Mouse (Mus musculus) bone marrow macrophage, adult 2 months (primary cell): Measurements from ENCODE around the gene Ttbk2. TPM values are rescaled to one million over a fixed set of nuclear protein-coding genes. Genes with fewer than 3 reads are reported as not detected.

Experiments
- H3K27ac ChIP-seq: 2 replicates; pipeline ENCODE4 v1.5.1; 2012; ENCODE audit warnings: low read depth, low read length; ENCODE audit not compliant: insufficient read depth
- H3K4me1 ChIP-seq: 2 replicates; pipeline ENCODE4 v1.6.1; 2012; ENCODE audit warnings: low read length; ENCODE audit not compliant: control insufficient read depth, insufficient read depth
- H3K4me3 ChIP-seq: 2 replicates; pipeline ENCODE4 v1.5.1; 2012; ENCODE audit warnings: mild to moderate bottlenecking, low read length, moderate library complexity; ENCODE audit not compliant: insufficient read depth
- CTCF ChIP-seq: IDR thresholded peaks from 2 replicates; pipeline ENCODE4 v1.5.1; 2012; ENCODE audit warnings: low read depth, mild to moderate bottlenecking, low read length, moderate library complexity
- POLR2A ChIP-seq: IDR thresholded peaks from 2 replicates; pipeline ENCODE4 v1.6.1; 2012; ENCODE audit warnings: mild to moderate bottlenecking, low read depth, low read length, borderline replicate concordance
- polyA plus RNA-seq: library from polyadenylated mRNA; stranded (reverse); fragments of >200 nt; gene quantifications from 2 replicates; pipeline ENCODE4 v1.2.4, GENCODE M21; 2012; ENCODE audit not compliant: missing spikeins, insufficient read depth, insufficient read length

Ttbk2 gene
- polyA plus RNA-seq, 1 experiment, result 4.9 TPM

- no peak overlapping the region for H3K27ac ChIP-seq
- no peak overlapping the region for H3K4me3 ChIP-seq
- no peaks in the 10 kb centered on the region for H3K4me1 ChIP-seq
- TF ChIP-seq CTCF (no peak), POLR2A (no peak)
These were observed 88.5 kb downstream of the Ttbk2 start for GRCm38 (mm10) chr2:120761922-120762321.

GRCm38 (mm10) chr2:120748041-120748440 is 102.4 kb downstream of the Ttbk2 start:
- Histone ChIP-seq H3K4me3 (no peak overlapping the region), H3K4me1 (no peaks in the 10 kb centered on the region), H3K27ac (no peak overlapping the region)
- TF ChIP-seq POLR2A (no peak), CTCF (no peak)

GRCm38 (mm10) chr2:120745496-120745895 is 104.9 kb downstream of the Ttbk2 start:
- Histone ChIP-seq H3K27ac (no peak overlapping the region), H3K4me3 (no peak overlapping the region), H3K4me1 (no peaks in the 10 kb centered on the region)
- no peak for TF ChIP-seq POLR2A
- no peak for TF ChIP-seq CTCF

GRCm38 (mm10) chr2:120731877-120732530 is 118.4 kb downstream of the Ttbk2 start:
- no peak for TF ChIP-seq CTCF
- TF ChIP-seq POLR2A, result no peak
- Histone ChIP-seq H3K4me1 (peaks cover 10% of the 10 kb centered on the region; the same call in 1 of the 2 replicates), H3K4me3 (peak overlapping the region; percentile 84), H3K27ac (0 out of 2 replicates have a peak overlapping the region, but pooled peaks have one; percentile 26)

DNA sequence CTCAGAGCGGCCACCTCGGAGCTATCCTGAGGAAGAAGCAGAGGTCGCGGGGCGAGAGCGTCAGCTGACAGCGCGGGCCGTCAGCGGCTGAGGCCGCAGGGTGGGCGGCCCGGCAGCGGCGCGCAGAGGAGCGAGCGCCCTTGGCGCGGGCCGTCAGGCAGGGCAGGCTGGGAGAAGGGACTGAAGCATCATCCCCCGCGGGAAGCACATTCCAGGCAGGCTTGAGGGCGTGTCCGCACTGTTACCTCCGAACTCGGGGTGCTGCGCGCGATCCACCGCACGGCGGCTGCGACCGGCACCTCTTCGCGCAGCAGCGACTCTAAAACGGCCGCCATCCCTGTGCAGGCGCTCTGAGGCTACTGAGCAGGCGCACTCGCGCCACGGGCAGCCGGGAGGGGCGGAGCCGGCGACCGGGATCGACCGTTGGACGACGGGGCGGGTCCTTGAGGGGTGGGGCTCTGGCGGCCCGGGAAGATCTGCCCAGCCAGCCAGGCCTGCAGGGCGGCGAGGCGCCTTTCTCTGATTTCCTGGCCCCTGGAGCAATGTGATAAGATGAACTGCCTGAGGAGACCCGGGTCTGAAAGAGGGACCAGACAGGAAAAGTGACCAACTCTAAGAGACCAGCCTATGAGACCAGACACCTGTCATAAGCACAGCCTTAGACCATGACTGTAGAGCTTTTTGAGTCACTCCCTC is 119.1 kb downstream of the Ttbk2 start:
- TF ChIP-seq CTCF, result no peak
- Histone ChIP-seq H3K27ac (peak overlapping the region; percentile 38), H3K4me1 (peaks cover 10% of the 10 kb centered on the region; the same call in 1 of the 2 replicates), H3K4me3 (peak overlapping the region; percentile 84)

GRCm38 (mm10) chr2:120730639-120731166 is 119.7 kb downstream of the Ttbk2 start:
- peak overlapping the region; percentile 84 for H3K4me3 ChIP-seq
- peak overlapping the region; percentile 38; the same call in 1 of the 2 replicates for H3K27ac ChIP-seq
- no peak for TF ChIP-seq CTCF
- TF ChIP-seq POLR2A, result no peak
- peaks cover 10% of the 10 kb centered on the region; the same call in 1 of the 2 replicates for H3K4me1 ChIP-seq

GRCm38 (mm10) chr2:120729775-120730585 is 120.4 kb downstream of the Ttbk2 start:
- no peak overlapping the region for H3K27ac ChIP-seq
- TF ChIP-seq POLR2A, result no peak
- no peak for TF ChIP-seq CTCF
- peak overlapping the region; percentile 84 for H3K4me3 ChIP-seq
- H3K4me1 ChIP-seq, result peaks cover 10% of the 10 kb centered on the region; the same call in 1 of the 2 replicates

DNA sequence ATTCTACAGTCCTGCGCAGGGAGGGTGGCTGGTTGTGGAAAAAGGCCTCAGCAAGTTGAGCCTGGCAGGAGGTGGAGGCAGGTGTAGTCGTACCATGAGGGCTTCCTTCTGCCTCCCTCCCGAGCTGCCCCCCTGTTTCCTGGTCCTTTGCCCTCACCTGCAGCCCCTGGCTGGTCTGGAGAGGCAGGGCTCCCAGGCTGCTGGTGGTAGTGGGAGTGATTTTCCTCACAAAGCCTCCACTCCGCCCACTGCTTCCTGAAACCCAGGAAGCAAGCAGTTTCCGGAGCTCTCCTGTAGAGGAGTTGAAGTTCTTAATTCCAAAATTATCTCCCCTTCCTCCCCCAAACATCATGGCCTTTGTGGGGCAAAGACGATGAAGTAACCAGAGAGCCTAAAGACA is 126.2 kb downstream of the Ttbk2 start:
- no peak overlapping the region for H3K4me3 ChIP-seq
- H3K4me1 ChIP-seq, result peaks cover 10% of the 10 kb centered on the region
- TF ChIP-seq POLR2A (no peak), CTCF (no peak)
- no peak overlapping the region for H3K27ac ChIP-seq

- Histone ChIP-seq H3K4me1 (peaks cover 10% of the 10 kb centered on the region), H3K4me3 (no peak overlapping the region), H3K27ac (no peak overlapping the region)
- no peak for TF ChIP-seq CTCF
- no peak for TF ChIP-seq POLR2A
These were observed 126.8 kb downstream of the Ttbk2 start for GRCm38 (mm10) chr2:120723621-120724020.

DNA sequence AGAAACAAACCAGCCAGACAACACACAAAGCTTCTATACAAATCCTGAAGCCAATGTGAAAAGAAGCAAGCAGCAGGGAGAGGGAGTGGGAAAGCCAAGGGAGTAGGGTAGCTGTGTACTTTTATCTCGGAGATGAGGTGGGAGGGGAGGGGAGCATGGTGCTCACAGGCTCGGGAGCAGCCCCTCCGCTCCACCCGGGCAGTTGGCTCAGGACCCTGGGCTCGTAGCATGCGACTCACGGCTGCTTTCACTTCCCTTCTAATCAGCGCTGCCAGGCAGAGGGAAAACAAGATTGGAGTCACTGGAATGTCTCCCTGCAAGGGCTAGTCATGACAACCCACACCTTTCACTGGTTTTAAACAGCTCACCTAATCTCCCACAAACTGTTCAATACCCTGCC is 127.9 kb downstream of the Ttbk2 start:
- H3K4me3 ChIP-seq, result no peak overlapping the region
- H3K27ac ChIP-seq, result no peak overlapping the region
- peaks cover 10% of the 10 kb centered on the region for H3K4me1 ChIP-seq
- no peak for TF ChIP-seq CTCF
- TF ChIP-seq POLR2A, result no peak
